Mouse (Mus musculus): ENCODE data around the gene Kdm7a.

DNA sequence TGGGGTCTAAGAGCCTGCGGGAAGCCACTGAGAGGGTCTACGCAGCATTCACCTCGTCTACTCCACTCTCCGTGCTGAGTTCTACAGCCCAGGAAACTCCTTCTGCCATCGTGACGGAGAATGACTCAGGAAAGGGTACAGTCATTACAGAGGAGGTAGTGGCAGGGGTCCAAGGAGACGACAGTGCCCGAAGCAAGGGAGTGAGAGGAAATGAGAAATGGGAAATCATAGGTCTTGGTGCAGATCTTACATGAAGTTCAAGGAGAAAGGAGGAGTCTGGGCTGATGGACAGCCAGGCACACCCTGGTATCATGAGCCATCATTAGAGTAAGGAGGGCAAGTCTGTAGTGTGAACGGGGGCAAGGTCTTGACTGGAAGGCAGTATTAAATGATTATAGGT is 37.5 kb upstream of the Kdm7a start:
- no peak for TF ChIP-seq CTCF (conservative IDR thresholded peaks at IDR 0.05; ENCODE audit: insufficient read depth, insufficient read length, low read depth, low read length)
- TF ChIP-seq POLR2A (IDR thresholded peaks at IDR 0.05; ENCODE audit: low read depth, low read length): no peak

Data from kidney, adult 2 months (tissue).